Mouse (Mus musculus) liver, embryonic 16.5 days (tissue): ENCODE measurements at regions not wholly inside any gene's neighbourhood (a gene's known extent, or its start where the extent isn't known, plus 50 kb on each side); places are given as distances from the start of the nearest gene placed in this dataset.

ENCODE experiments used
- ATAC-seq: fragments of 200-750 bp; cut with Nextera tagmentation; 2 replicates; pipeline ENCODE4 v1.8.0; 2017; ENCODE audit warnings: low read depth, mild to moderate bottlenecking, moderate number of reproducible peaks, moderate library complexity
- H3K27ac ChIP-seq: fragments of 300-500 bp; sonication (generic); 2 replicates; pipeline ENCODE4 v1.5.1; 2014; ENCODE audit warnings: mild to moderate bottlenecking, low read length
- H3K27me3 ChIP-seq: fragments of 300-500 bp; sonication (generic); 2 replicates; pipeline ENCODE4 v1.6.1; 2014; ENCODE audit warnings: low read depth, low read length, mixed read lengths; ENCODE audit not compliant: control insufficient read depth, insufficient read depth
- H3K36me3 ChIP-seq: fragments of 300-500 bp; sonication (generic); 2 replicates; pipeline ENCODE4 v1.6.1; 2014; ENCODE audit warnings: mild to moderate bottlenecking; ENCODE audit not compliant: control insufficient read depth, insufficient read depth
- H3K4me1 ChIP-seq: fragments of 300-500 bp; sonication (generic); 2 replicates; pipeline ENCODE4 v1.6.1; 2014; ENCODE audit warnings: low read depth, low read length, mixed read lengths; ENCODE audit not compliant: control insufficient read depth
- H3K4me2 ChIP-seq: fragments of 300-500 bp; sonication (generic); 2 replicates; pipeline ENCODE4 v1.6.1; 2014; ENCODE audit warnings: low read depth, low read length, mixed read lengths
- H3K4me3 ChIP-seq: fragments of 300-500 bp; sonication (generic); 2 replicates; pipeline ENCODE4 v1.5.1; 2014; ENCODE audit warnings: low read depth, mild to moderate bottlenecking, low read length
- H3K9ac ChIP-seq: fragments of 300-500 bp; sonication (generic); 2 replicates; pipeline ENCODE4 v1.6.1; 2014; ENCODE audit warnings: low read depth, low read length
- H3K9me3 ChIP-seq: fragments of 300-500 bp; sonication (generic); replicated peaks from 2 replicates; pipeline ENCODE4 v1.6.1; 2016; ENCODE audit warnings: low read length; ENCODE audit not compliant: control insufficient read depth
- WGBS: fragments of 180-500 bp; shearing (Covaris S2); extraction: QIAGEN DNeasy Blood & Tissue Kit; methylation state at CpG from one replicate; pipeline ENCODE4 v1.1.7; 2014; ENCODE audit not compliant: insufficient replicate concordance; 5-methylcytosine and 5-hydroxymethylcytosine counted together

- 74% methylated on average over 6 of the region's 6 CpGs for WGBS
- no peak overlapping the region for H3K27ac ChIP-seq
- no peaks in the 10 kb centered on the region for H3K9me3 ChIP-seq
- no peak for ATAC-seq
- H3K27me3 ChIP-seq = no peaks in the 10 kb centered on the region
- H3K4me1 ChIP-seq = no peaks in the 10 kb centered on the region; the same call in 1 of the 2 replicates
- H3K4me3 ChIP-seq = no peak overlapping the region
- no peak overlapping the region for H3K9ac ChIP-seq
- H3K4me2 ChIP-seq = no peak overlapping the region
- H3K36me3 ChIP-seq = no peaks in the 10 kb centered on the region
Observed at GRCm38 (mm10) chr7:70433358-70433757, 66.8 kb upstream of the Nr2f2 start.

- H3K9ac ChIP-seq = no peak overlapping the region
- 40% methylated on average over 2 of the region's 2 CpGs for WGBS
- no peaks in the 10 kb centered on the region for H3K36me3 ChIP-seq
- no peaks in the 10 kb centered on the region for H3K27me3 ChIP-seq
- H3K9me3 ChIP-seq = no peaks in the 10 kb centered on the region
- ATAC-seq = no peak
- H3K27ac ChIP-seq = no peak overlapping the region
- no peaks in the 10 kb centered on the region; the same call in 1 of the 2 replicates for H3K4me1 ChIP-seq
- no peak overlapping the region for H3K4me2 ChIP-seq
- H3K4me3 ChIP-seq = no peak overlapping the region
Observed at GRCm38 (mm10) chr7:70431712-70432111, 65.2 kb upstream of the Nr2f2 start.

DNA sequence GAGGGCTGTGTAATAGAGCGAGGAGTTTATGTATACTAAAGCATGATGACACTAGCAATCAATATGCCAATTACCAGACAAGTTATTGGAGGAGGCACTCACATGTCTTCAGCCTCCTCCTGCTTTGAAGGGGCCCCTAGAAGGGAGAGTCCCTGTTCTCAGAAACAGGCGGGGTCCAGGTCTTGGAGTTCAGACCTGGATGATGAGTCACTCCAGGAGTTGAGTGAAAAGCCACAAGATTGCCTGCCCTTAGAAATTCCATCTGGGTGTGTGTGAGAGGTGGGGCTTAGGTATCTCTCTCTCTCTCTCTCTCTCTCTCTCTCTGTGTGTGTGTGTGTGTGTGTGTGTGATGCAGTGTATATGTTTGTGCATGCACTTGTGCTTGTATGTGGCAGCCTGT is 62.8 kb upstream of the Nr2f2 start:
- no peak overlapping the region for H3K4me3 ChIP-seq
- no peak overlapping the region for H3K27ac ChIP-seq
- ATAC-seq = no peak
- no peak overlapping the region for H3K4me2 ChIP-seq
- WGBS = 22% methylated on average over 2 of the region's 2 CpGs
- no peaks in the 10 kb centered on the region; the same call in 1 of the 2 replicates for H3K4me1 ChIP-seq
- no peak overlapping the region for H3K9ac ChIP-seq
- no peaks in the 10 kb centered on the region for H3K9me3 ChIP-seq
- no peaks in the 10 kb centered on the region for H3K36me3 ChIP-seq
- H3K27me3 ChIP-seq = no peaks in the 10 kb centered on the region

DNA sequence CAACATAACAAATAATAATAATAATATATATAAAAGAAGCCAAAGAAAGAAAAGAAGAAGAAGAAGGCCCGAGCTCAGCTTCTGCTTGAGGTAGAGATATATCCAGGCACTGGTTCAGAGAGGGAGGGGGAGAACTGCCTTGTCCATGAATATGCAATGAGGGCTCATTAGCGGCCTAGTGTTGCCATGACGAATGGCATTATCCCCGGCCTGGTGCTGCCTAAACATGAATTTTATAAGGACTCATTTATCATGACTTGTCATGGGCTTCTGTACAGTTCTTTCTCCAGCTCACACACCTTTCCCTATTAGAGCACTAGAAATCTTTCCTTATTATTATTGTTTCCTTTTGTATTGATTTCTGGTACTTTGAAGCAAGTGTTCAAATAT is 57.7 kb upstream of the Nr2f2 start:
- Histone ChIP-seq H3K27ac (no peak overlapping the region), H3K4me3 (no peak overlapping the region), H3K36me3 (no peaks in the 10 kb centered on the region), H3K4me1 (no peaks in the 10 kb centered on the region), H3K27me3 (no peaks in the 10 kb centered on the region), H3K4me2 (no peak overlapping the region), H3K9me3 (no peaks in the 10 kb centered on the region), H3K9ac (no peak overlapping the region)
- ATAC-seq = no peak
- 50% methylated on average over 4 of the region's 4 CpGs for WGBS

DNA sequence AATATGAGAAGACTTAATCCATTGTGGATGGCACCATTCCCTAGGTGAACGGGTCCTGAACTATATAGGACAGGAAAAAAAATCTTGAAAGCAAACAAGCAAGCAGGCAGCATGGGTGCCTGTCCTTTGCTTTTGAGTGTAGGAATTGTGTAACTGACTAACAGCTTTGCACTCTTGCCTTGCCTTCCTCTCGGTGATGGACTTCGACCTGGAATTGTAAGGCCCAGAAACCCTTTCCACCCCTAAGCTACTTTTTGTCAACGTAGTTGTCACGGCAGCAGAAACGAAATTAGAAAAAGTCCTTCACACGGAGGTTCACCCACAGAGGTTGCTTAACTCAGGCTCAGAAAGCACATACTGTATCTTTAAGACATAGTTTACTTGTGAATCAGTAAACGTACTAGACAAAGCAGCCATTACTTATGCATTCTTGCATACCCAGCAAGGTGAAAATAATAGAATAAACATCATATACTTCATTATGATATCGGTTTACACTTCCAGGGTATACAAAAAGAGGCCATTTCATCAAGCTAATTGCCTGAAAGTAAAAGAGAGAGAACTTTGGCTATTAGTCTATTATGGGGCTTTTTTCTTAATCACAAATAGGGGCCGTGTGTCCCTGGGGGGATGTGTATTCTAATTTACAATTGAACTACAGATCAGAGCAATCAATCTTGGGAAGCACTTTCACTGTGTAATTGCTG is 57.1 kb upstream of the Nr2f2 start:
- H3K27me3 ChIP-seq = no peaks in the 10 kb centered on the region
- H3K9me3 ChIP-seq = no peaks in the 10 kb centered on the region
- no peak overlapping the region for H3K9ac ChIP-seq
- no peaks in the 10 kb centered on the region for H3K36me3 ChIP-seq
- ATAC-seq = peak; percentile 11; the same call in 1 of the 2 replicates
- no peak overlapping the region for H3K4me2 ChIP-seq
- WGBS = 52% methylated on average over 10 of the region's 10 CpGs
- no peak overlapping the region for H3K4me3 ChIP-seq
- H3K27ac ChIP-seq = no peak overlapping the region
- H3K4me1 ChIP-seq = no peaks in the 10 kb centered on the region

GRCm38 (mm10) chr7:70416185-70416941 is 49.8 kb upstream of the Nr2f2 start:
- 70% methylated on average over 10 of the region's 10 CpGs for WGBS
- ATAC-seq = no peak
- H3K9me3 ChIP-seq = no peaks in the 10 kb centered on the region
- H3K27me3 ChIP-seq = no peaks in the 10 kb centered on the region
- no peaks in the 10 kb centered on the region for H3K4me1 ChIP-seq
- no peak overlapping the region for H3K4me2 ChIP-seq
- H3K36me3 ChIP-seq = no peaks in the 10 kb centered on the region
- H3K9ac ChIP-seq = no peak overlapping the region
- H3K4me3 ChIP-seq = no peak overlapping the region
- no peak overlapping the region for H3K27ac ChIP-seq
